Mouse (Mus musculus) layer of hippocampus, postnatal 14 days (tissue): ENCODE measurements at regions not wholly inside any gene's neighbourhood (a gene's known extent, or its start where the extent isn't known, plus 50 kb on each side); places are given as distances from the start of the nearest gene placed in this dataset.

Experiments used
- DNase-seq, 2 experiments: peaks; one replicate each; pipeline ENCODE4 v3.0.0; 2021 to 2022; ENCODE audit warnings: low spot score in 2 of 2, mixed read lengths in 1 of 2

- DNase-seq = no peak
Measured at GRCm38 (mm10) chr1:101113266-101113849, 1340.8 kb downstream of the Cntnap5b start.

GRCm38 (mm10) chr1:101122091-101122825 lies 1349.7 kb downstream of the Cntnap5b start:
- DNase-seq = peak; percentile 49 to 92

GRCm38 (mm10) chr1:101127242-101127641 lies 1354.7 kb downstream of the Cntnap5b start:
- no peak for DNase-seq

GRCm38 (mm10) chr1:101166666-101167065 lies 1394.1 kb downstream of the Cntnap5b start:
- DNase-seq = no peak
